Mouse (Mus musculus): ENCODE measurements at regions not wholly inside any gene's neighbourhood (a gene's known extent, or its start where the extent isn't known, plus 50 kb on each side); places are given as distances from the start of the nearest gene placed in this dataset.
A peak's percentile ranks its signal among the peaks of the same experiment; 100 is the strongest.

GRCm38 (mm10) chr11:64268121-64268520 lies 167.0 kb upstream of the Hs3st3a1 start:
- no peak for ATAC-seq (replicated peaks in 1 of 2; ENCODE audit: insufficient read depth in 1 of 2, low FRiP score in 2 of 2, low TSS enrichment in 1 of 2, low read depth in 1 of 2, poor library complexity in 2 of 2, severe bottlenecking in 2 of 2)

- ATAC-seq (replicated peaks in 1 of 2; ENCODE audit: insufficient read depth in 1 of 2, low FRiP score in 2 of 2, low TSS enrichment in 1 of 2, low read depth in 1 of 2, poor library complexity in 2 of 2, severe bottlenecking in 2 of 2): no peak
Observed at GRCm38 (mm10) chr11:64267547-64267946, 167.6 kb upstream of the Hs3st3a1 start.

- no peak for ATAC-seq (replicated peaks in 1 of 2; ENCODE audit: insufficient read depth in 1 of 2, low FRiP score in 2 of 2, low TSS enrichment in 1 of 2, low read depth in 1 of 2, poor library complexity in 2 of 2, severe bottlenecking in 2 of 2)
Observed at GRCm38 (mm10) chr11:64253517-64254385, 174.5 kb upstream of the Cox10 start.

GRCm38 (mm10) chr11:64236873-64237272 lies 157.6 kb upstream of the Cox10 start:
- ATAC-seq (replicated peaks in 1 of 2; ENCODE audit: insufficient read depth in 1 of 2, low FRiP score in 2 of 2, low TSS enrichment in 1 of 2, low read depth in 1 of 2, poor library complexity in 2 of 2, severe bottlenecking in 2 of 2): no peak

GRCm38 (mm10) chr11:64230071-64230470 lies 150.8 kb upstream of the Cox10 start:
- ATAC-seq (replicated peaks in 1 of 2; ENCODE audit: insufficient read depth in 1 of 2, low FRiP score in 2 of 2, low TSS enrichment in 1 of 2, low read depth in 1 of 2, poor library complexity in 2 of 2, severe bottlenecking in 2 of 2): no peak

- no peak for ATAC-seq (replicated peaks in 1 of 2; ENCODE audit: insufficient read depth in 1 of 2, low FRiP score in 2 of 2, low TSS enrichment in 1 of 2, low read depth in 1 of 2, poor library complexity in 2 of 2, severe bottlenecking in 2 of 2)
Observed at GRCm38 (mm10) chr11:64220888-64221287, 141.6 kb upstream of the Cox10 start.

- no peak for ATAC-seq (replicated peaks in 1 of 2; ENCODE audit: insufficient read depth in 1 of 2, low FRiP score in 2 of 2, low TSS enrichment in 1 of 2, low read depth in 1 of 2, poor library complexity in 2 of 2, severe bottlenecking in 2 of 2)
Observed at GRCm38 (mm10) chr11:64217181-64217580, 137.9 kb upstream of the Cox10 start.

- ATAC-seq (replicated peaks in 1 of 2; ENCODE audit: insufficient read depth in 1 of 2, low FRiP score in 2 of 2, low TSS enrichment in 1 of 2, low read depth in 1 of 2, poor library complexity in 2 of 2, severe bottlenecking in 2 of 2): no peak
Observed at GRCm38 (mm10) chr11:64210916-64211315, 131.6 kb upstream of the Cox10 start.

GRCm38 (mm10) chr11:64208306-64208705 lies 129.0 kb upstream of the Cox10 start:
- ATAC-seq (replicated peaks in 1 of 2; ENCODE audit: insufficient read depth in 1 of 2, low FRiP score in 2 of 2, low TSS enrichment in 1 of 2, low read depth in 1 of 2, poor library complexity in 2 of 2, severe bottlenecking in 2 of 2): no peak

- no peak for ATAC-seq (replicated peaks in 1 of 2; ENCODE audit: insufficient read depth in 1 of 2, low FRiP score in 2 of 2, low TSS enrichment in 1 of 2, low read depth in 1 of 2, poor library complexity in 2 of 2, severe bottlenecking in 2 of 2)
Observed at GRCm38 (mm10) chr11:64207358-64207864, 128.1 kb upstream of the Cox10 start.

- ATAC-seq (replicated peaks in 1 of 2; ENCODE audit: insufficient read depth in 1 of 2, low FRiP score in 2 of 2, low TSS enrichment in 1 of 2, low read depth in 1 of 2, poor library complexity in 2 of 2, severe bottlenecking in 2 of 2): no peak
Observed at GRCm38 (mm10) chr11:64206155-64206554, 126.9 kb upstream of the Cox10 start.

GRCm38 (mm10) chr11:64205069-64205468 lies 125.8 kb upstream of the Cox10 start:
- no peak; a peak in 2 of 4 replicates for ATAC-seq (replicated peaks in 1 of 2; ENCODE audit: insufficient read depth in 1 of 2, low FRiP score in 2 of 2, low TSS enrichment in 1 of 2, low read depth in 1 of 2, poor library complexity in 2 of 2, severe bottlenecking in 2 of 2)

GRCm38 (mm10) chr11:64204305-64204704 lies 125.0 kb upstream of the Cox10 start:
- ATAC-seq (replicated peaks in 1 of 2; ENCODE audit: insufficient read depth in 1 of 2, low FRiP score in 2 of 2, low TSS enrichment in 1 of 2, low read depth in 1 of 2, poor library complexity in 2 of 2, severe bottlenecking in 2 of 2): peak; percentile 25 to 63

GRCm38 (mm10) chr11:64200874-64201273 lies 121.6 kb upstream of the Cox10 start:
- no peak for ATAC-seq (replicated peaks in 1 of 2; ENCODE audit: insufficient read depth in 1 of 2, low FRiP score in 2 of 2, low TSS enrichment in 1 of 2, low read depth in 1 of 2, poor library complexity in 2 of 2, severe bottlenecking in 2 of 2)

- no peak for ATAC-seq (replicated peaks in 1 of 2; ENCODE audit: insufficient read depth in 1 of 2, low FRiP score in 2 of 2, low TSS enrichment in 1 of 2, low read depth in 1 of 2, poor library complexity in 2 of 2, severe bottlenecking in 2 of 2)
Observed at GRCm38 (mm10) chr11:64195272-64195671, 116.0 kb upstream of the Cox10 start.

GRCm38 (mm10) chr11:64188701-64189100 lies 109.4 kb upstream of the Cox10 start:
- ATAC-seq (replicated peaks in 1 of 2; ENCODE audit: insufficient read depth in 1 of 2, low FRiP score in 2 of 2, low TSS enrichment in 1 of 2, low read depth in 1 of 2, poor library complexity in 2 of 2, severe bottlenecking in 2 of 2): no peak

GRCm38 (mm10) chr11:64187488-64188444 lies 108.5 kb upstream of the Cox10 start:
- no peak for ATAC-seq (replicated peaks in 1 of 2; ENCODE audit: insufficient read depth in 1 of 2, low FRiP score in 2 of 2, low TSS enrichment in 1 of 2, low read depth in 1 of 2, poor library complexity in 2 of 2, severe bottlenecking in 2 of 2)

GRCm38 (mm10) chr11:64187007-64187406 lies 107.7 kb upstream of the Cox10 start:
- no peak for ATAC-seq (replicated peaks in 1 of 2; ENCODE audit: insufficient read depth in 1 of 2, low FRiP score in 2 of 2, low TSS enrichment in 1 of 2, low read depth in 1 of 2, poor library complexity in 2 of 2, severe bottlenecking in 2 of 2)

All from hematopoietic stem cell, adult 5-6 weeks (primary cell).